Mouse (Mus musculus): Measurements from ENCODE around the gene Gm7029.

The Gm7029 gene

DNA sequence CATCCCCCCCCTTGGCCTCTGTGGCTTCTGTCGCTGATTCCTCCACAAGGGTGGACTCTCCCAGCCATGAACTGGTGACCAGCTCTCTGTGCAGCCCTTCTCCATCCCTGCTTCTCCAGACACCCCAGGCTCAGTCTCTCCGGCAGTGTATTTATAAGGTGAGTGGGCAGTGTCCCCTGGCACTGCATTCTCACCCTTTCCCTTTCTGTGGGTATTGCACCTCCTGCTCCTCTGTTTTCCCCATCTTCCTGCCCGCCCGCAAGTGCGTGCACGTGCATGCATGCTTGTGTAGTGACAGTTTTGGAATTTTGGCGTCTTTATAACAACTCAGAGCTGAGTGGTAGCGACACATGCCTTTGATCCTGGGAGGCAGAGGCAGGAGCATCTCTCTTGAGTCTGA, 40.3 kb downstream of the Gm7029 start:
- DNase-seq (ENCODE audit: low spot score): no peak

- DNase-seq (ENCODE audit: low spot score): no peak
These were observed 41.3 kb downstream of the Gm7029 start for GRCm38 (mm10) chr17:33914969-33915391.

DNA sequence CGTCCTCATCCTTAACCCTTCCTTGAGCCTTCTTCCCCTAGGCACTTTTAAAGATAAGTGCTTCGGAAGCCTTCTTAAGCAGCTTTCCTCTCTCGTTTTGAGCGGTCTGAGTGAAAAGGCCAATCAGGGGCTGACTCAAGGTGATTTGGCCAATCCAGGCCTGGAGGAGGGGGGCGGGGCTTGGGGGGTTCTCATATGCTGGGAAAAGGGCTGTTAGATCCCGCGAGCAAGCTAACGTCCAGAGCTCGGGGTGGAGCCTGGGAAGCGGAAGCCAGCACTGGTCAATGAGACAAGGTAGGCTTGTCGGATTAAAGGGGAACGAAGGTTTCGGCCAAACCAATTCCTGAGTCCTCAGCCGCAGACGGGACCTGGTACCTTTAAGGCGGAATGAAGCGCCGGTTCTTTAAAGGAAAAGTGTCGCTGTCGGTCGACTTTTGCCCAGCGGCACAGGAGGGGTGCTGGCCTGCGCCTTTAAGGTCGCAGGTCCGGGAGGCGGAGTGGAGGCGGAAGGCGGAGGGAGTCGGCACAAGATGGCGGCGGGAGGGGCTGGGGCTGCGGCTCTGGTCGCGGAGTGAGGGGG, 42.1 kb downstream of the Gm7029 start, which contains the start of the genes Tapbp and Zbtb22:
Tapbp (plus strand) TSS at position 229 of the 580 bp plus-strand sequence.
Zbtb22 (plus strand) TSS at position 234 of the 580 bp plus-strand sequence.
- DNase-seq (ENCODE audit: low spot score): peak; percentile 97

DNA sequence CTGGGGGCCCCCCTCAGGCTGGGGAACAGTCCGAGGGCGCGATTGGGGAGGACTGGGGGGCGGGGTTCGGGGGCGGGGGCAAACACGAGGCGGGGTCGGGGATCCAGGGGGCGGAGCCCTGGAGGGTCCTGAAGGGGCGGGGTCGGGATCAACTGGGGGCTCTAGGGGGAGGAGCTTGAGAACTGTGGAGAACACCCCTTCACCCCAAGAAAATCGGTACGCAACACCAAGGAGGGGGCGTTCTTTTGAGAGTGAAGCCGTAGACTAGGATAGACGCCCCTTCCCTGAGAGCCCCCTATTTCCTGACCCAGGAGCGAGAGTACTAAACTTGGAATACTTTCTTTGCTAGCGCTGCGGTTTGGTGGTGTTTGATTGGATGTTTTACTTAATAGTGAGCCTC, 42.7 kb downstream of the Gm7029 start:
- DNase-seq (ENCODE audit: low spot score): peak; percentile 33

DNA sequence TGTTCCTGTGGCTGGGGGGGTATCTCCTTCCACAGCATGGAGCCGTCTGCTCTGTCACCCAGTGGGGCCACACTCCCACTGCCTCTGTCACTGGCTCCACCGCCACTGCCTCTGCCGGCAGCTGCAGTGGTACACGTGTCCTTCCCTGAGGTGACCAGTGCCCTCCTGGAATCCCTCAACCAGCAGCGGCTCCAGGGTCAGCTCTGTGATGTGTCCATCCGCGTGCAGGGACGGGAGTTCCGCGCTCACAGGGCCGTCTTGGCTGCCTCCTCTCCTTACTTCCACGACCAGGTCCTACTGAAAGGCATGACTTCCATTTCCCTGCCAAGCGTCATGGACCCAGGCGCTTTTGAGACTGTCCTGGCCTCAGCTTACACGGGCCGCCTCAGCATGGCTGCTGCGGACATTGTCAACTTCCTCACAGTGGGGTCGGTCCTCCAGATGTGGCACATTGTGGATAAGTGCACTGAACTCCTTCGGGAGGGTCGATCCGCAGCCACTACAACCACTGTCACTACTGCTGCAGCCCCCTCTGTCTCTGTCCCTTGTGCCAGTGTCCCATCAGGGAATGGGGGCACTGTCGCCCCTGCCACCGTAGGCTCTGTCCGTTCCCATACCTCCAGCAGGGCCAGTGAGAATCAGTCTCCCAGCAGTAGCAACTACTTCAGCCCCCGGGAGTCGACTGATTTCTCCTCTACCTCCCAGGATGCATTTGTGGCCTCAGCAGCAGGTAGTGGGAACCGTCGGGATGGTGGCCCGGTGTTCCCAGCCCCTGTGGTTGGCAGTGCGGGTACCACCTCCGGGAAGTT, 43.4 kb downstream of the Gm7029 start:
- no peak for DNase-seq (ENCODE audit: low spot score)

DNA sequence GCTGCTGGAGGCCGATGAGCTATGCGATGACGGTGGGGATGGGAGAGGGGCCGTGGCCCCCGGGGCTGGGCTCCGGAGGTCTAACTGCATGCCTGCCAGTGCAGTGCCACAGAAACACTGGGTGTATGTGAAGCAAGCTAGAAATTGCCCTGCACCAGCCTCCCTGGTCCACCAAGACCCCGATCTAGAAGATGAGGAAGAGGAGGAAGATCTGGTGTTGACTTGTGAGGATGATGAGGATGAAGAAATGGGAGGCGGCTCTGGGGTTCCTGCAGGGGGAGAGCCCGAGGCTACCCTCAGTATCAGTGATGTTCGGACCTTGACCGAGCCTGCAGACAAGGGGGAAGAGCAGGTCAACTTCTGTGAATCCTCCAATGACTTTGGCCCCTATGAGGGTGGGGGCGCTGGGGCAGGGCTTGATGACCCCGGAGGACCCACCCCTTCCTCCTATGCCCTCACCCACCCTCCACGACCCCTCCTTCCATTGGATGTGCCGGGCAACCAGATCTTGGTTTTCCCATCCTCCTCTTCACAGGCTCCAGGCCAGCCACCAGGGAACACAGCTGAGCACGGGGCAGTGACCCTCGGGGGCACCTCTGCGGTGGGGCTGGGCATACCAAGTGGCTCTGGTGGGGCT, 44.1 kb downstream of the Gm7029 start:
- DNase-seq (ENCODE audit: low spot score): no peak

DNA sequence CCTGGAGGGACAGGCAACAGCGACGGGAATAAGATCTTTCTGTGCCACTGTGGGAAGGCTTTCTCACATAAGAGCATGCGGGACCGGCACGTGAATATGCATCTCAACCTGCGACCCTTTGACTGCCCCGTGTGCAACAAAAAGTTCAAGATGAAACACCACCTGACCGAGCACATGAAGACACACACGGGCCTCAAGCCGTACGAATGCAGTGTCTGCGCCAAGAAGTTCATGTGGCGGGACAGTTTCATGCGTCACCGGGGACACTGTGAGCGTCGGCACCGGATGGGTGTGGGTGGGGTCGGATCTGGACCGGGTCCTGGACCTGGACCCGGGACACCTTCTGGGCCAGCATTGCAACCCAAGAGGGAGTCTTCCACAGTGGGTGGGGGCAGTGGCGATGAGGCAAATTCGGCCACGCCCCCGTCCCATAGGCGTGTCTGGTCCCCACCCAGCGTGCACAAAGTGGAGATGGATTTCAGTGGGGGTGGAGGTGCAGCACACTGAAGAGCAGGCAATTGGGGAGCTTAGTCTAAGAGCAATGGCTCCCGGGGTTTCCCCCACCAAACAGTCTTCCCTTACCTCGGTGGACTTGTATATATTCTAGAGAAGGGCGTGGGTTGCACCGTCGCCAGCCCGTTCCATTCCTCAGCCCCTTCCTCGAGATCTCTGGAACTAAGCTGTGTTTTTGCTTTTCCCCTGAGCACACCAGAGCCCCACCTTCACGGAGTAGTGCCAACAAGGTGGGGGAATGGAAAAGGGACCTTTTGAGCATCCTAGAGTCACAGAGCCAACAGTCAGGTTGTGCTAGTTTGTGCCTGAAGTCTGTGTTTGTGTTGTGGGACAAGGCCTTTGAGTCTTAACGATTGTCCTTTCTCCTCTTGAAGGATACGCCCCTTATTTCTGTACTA, 44.9 kb downstream of the Gm7029 start:
- DNase-seq (ENCODE audit: low spot score): no peak

- DNase-seq (ENCODE audit: low spot score): peak; percentile 71
These were observed 46.0 kb downstream of the Gm7029 start for GRCm38 (mm10) chr17:33919351-33920281.

DNA sequence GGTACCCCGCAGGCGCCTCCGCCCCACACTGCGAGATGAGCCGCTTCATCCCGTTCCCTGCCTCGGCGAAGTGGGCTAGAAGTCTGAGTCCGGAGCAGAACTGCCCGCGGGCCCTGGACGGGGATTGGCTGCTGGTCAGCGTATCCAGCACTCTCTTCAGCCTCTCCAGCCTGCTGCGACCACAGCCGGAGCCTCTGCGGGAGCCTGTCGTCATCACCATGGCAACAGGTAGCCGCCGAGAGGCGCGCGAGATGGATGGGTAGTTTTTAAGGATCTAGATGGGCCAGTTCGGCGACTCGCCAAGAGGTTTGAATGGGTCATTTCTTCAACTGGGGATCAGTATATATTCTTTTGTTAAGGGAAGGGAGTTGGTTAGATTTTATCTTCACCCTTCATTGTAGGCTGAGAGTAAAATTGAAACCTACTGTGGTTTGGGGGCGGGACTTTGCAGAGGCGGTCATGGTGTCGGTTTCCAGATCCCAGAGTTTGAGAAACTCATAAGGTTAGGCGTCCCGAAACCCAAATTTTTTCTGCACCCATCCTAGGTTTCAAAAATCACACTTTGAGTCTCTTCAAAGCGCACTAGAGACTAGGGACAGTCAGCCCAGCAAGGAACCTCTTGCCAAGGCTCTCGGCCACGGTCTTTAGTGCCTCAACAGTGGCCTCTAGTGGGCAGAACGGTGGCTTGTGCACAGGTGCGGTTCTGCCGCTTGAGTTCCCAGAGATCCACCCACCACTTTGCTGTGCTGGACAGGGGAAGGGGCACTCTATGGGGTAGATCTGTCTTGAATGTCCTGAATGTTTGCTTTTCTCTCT, 46.9 kb downstream of the Gm7029 start:
- peak; percentile 93 for DNase-seq (ENCODE audit: low spot score)

GRCm38 (mm10) chr17:33921361-33921760, 47.7 kb downstream of the Gm7029 start:
- DNase-seq (ENCODE audit: low spot score): no peak

Measured in embryo, embryonic 10 days (tissue).